Mouse (Mus musculus): ENCODE data around the gene Metap1. TPM values are rescaled to one million over a fixed set of nuclear protein-coding genes. Genes with fewer than 3 reads are reported as not detected.

Gene Metap1
- polyA plus RNA-seq, 1 experiment from 2014 or later = 45.7 TPM

- 83% methylated on average over 3 of the region's 3 CpGs for WGBS
- Histone ChIP-seq H3K27me3 (replicated peaks; ENCODE audit: control insufficient read depth, insufficient read depth, low read length) (no peaks in the 10 kb centered on the region), H3K4me3 (ENCODE audit: low read length) (no peak overlapping the region), H3K9ac (ENCODE audit: low read depth, low read length) (no peak overlapping the region), H3K27ac (ENCODE audit: low read depth, low read length) (no peak overlapping the region), H3K36me3 (ENCODE audit: control insufficient read depth, insufficient read depth, low read length) (peaks cover 39% of the 10 kb centered on the region), H3K4me1 (ENCODE audit: control insufficient read depth, insufficient read depth, low read depth, low read length) (no peaks in the 10 kb centered on the region), H3K9me3 (ENCODE audit: control insufficient read depth, low read length) (no peaks in the 10 kb centered on the region), H3K4me2 (ENCODE audit: low read length) (no peak overlapping the region)
- ATAC-seq = no peak
Observed at GRCm38 (mm10) chr3:138461832-138462231, 27.5 kb downstream of the Metap1 start.

DNA sequence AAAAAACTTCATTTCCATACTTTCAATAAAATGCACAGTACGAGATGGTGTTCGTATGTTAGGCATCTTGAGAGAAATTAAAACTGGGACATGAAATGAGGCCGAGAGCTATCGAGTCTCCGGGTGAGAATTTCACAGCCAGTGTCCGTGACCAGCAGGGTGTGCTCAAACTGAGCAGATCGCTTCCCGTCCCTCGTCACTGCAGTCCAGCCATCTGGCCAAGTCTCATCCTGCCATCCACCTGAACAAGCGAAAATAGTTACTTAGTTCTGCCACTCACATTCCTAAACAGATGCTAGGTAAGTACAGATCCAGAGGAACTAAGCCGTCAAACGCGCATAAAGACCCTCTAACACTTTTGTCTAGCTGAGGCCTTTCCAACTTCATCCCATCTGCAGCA is 29.1 kb downstream of the Metap1 start:
- Histone ChIP-seq H3K4me3 (ENCODE audit: low read length) (no peak overlapping the region), H3K4me1 (ENCODE audit: control insufficient read depth, insufficient read depth, low read depth, low read length) (no peaks in the 10 kb centered on the region), H3K27ac (ENCODE audit: low read depth, low read length) (no peak overlapping the region), H3K27me3 (replicated peaks; ENCODE audit: control insufficient read depth, insufficient read depth, low read length) (no peaks in the 10 kb centered on the region), H3K9me3 (ENCODE audit: control insufficient read depth, low read length) (no peaks in the 10 kb centered on the region), H3K4me2 (ENCODE audit: low read length) (no peak overlapping the region), H3K9ac (ENCODE audit: low read depth, low read length) (no peak overlapping the region), H3K36me3 (ENCODE audit: control insufficient read depth, insufficient read depth, low read length) (peaks cover 33% of the 10 kb centered on the region)
- 75% methylated on average over 13 of the region's 13 CpGs for WGBS
- no peak for ATAC-seq

- peaks cover 35% of the 10 kb centered on the region for H3K36me3 ChIP-seq (ENCODE audit: control insufficient read depth, insufficient read depth, low read length)
- H3K4me1 ChIP-seq (ENCODE audit: control insufficient read depth, insufficient read depth, low read depth, low read length) = no peaks in the 10 kb centered on the region
- H3K9ac ChIP-seq (ENCODE audit: low read depth, low read length) = no peak overlapping the region
- 95% methylated on average over 3 of the region's 3 CpGs for WGBS
- no peak overlapping the region for H3K4me2 ChIP-seq (ENCODE audit: low read length)
- no peak for ATAC-seq
- no peak overlapping the region for H3K27ac ChIP-seq (ENCODE audit: low read depth, low read length)
- no peaks in the 10 kb centered on the region for H3K27me3 ChIP-seq (replicated peaks; ENCODE audit: control insufficient read depth, insufficient read depth, low read length)
- no peak overlapping the region for H3K4me3 ChIP-seq (ENCODE audit: low read length)
- no peaks in the 10 kb centered on the region for H3K9me3 ChIP-seq (ENCODE audit: control insufficient read depth, low read length)
Observed at GRCm38 (mm10) chr3:138458441-138458840, 30.9 kb downstream of the Metap1 start.

DNA sequence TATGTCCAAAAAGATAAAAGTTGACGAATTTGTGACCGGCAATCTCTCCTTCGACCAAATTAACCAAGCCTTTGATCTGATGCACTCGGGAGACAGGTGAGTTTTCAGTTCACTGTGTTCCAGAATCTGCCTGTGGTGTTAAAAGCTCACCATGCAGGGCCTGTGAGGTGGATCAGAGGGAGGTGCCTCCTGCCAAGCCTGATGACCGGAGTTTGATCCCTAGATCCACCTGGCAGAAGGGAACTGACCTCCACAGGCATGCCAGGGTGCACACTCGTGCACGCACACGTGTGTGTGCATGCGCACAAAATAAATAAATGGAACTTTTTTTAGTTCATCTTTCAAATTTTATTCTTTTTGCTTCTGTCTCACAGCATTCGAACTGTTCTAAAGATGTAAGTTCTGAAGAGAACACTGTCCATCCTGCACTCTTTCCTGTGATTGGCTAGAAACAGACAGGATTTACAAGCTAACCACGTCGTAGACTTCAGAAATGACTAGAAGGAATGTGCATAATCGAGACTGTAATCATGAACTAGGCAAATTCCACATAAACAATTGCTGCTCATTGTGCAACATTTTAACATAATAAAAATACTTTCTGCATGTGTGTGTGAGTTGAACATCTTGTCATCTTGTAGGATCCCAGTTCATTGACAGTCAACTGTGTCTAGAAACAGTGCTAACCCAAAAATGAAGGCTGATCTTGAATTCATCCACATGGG is 34.4 kb downstream of the Metap1 start:
- H3K4me3 ChIP-seq (ENCODE audit: low read length) = no peak overlapping the region
- 92% methylated on average over 13 of the region's 13 CpGs for WGBS
- no peaks in the 10 kb centered on the region for H3K4me1 ChIP-seq (ENCODE audit: control insufficient read depth, insufficient read depth, low read depth, low read length)
- no peak overlapping the region for H3K9ac ChIP-seq (ENCODE audit: low read depth, low read length)
- H3K27ac ChIP-seq (ENCODE audit: low read depth, low read length) = no peak overlapping the region
- peaks cover 32% of the 10 kb centered on the region for H3K36me3 ChIP-seq (ENCODE audit: control insufficient read depth, insufficient read depth, low read length)
- H3K9me3 ChIP-seq (ENCODE audit: control insufficient read depth, low read length) = no peaks in the 10 kb centered on the region
- H3K27me3 ChIP-seq (replicated peaks; ENCODE audit: control insufficient read depth, insufficient read depth, low read length) = no peaks in the 10 kb centered on the region
- no peak overlapping the region for H3K4me2 ChIP-seq (ENCODE audit: low read length)
- no peak for ATAC-seq

DNA sequence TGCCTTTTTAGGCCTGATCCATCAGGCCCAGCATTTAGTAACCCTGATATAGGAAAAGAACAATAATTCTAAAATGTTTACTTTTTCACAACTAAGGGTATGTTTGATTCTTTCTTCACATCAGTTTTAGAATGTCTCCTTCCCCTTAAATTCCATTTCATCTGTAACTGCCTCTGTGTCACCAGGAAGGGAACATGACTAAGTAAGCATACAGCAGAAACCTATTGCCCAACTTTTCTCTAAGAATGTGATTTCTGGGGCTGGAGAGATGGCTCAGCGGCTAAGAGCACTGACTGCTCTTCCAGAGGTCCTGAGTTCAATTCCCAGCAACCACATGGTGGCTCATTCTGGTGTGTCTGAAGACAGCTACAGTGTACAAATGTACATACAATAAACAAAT is 35.1 kb downstream of the Metap1 start:
- Histone ChIP-seq H3K36me3 (ENCODE audit: control insufficient read depth, insufficient read depth, low read length) (peaks cover 35% of the 10 kb centered on the region), H3K4me2 (ENCODE audit: low read length) (no peak overlapping the region), H3K9me3 (ENCODE audit: control insufficient read depth, low read length) (no peaks in the 10 kb centered on the region), H3K27ac (ENCODE audit: low read depth, low read length) (no peak overlapping the region), H3K4me3 (ENCODE audit: low read length) (no peak overlapping the region), H3K4me1 (ENCODE audit: control insufficient read depth, insufficient read depth, low read depth, low read length) (no peaks in the 10 kb centered on the region), H3K27me3 (replicated peaks; ENCODE audit: control insufficient read depth, insufficient read depth, low read length) (no peaks in the 10 kb centered on the region), H3K9ac (ENCODE audit: low read depth, low read length) (no peak overlapping the region)
- no peak for ATAC-seq
- 97% methylated on average over 1 of the region's 1 CpGs for WGBS

DNA sequence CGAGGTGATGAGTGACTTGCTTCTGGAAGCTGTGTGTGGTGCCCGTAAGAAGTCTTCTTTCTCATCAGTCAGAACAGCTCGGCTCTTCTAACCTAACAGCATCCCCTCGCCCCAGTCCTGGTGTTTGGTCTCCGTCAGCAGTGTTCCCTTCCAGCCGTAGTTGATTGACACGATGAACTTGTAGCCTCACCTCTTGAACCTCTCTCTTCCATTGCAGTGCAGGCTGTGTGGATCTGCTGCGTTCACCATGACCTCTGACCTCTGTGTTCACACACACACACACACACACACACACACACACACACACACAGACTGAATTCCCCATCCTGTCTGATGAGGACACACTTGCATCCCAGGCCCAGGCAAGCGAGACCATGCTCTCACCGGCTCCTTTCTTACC is 37.1 kb downstream of the Metap1 start:
- H3K9me3 ChIP-seq (ENCODE audit: control insufficient read depth, low read length) = no peaks in the 10 kb centered on the region
- no peak overlapping the region for H3K9ac ChIP-seq (ENCODE audit: low read depth, low read length)
- H3K4me2 ChIP-seq (ENCODE audit: low read length) = no peak overlapping the region
- no peak overlapping the region for H3K27ac ChIP-seq (ENCODE audit: low read depth, low read length)
- H3K27me3 ChIP-seq (replicated peaks; ENCODE audit: control insufficient read depth, insufficient read depth, low read length) = no peaks in the 10 kb centered on the region
- H3K36me3 ChIP-seq (ENCODE audit: control insufficient read depth, insufficient read depth, low read length) = peaks cover 26% of the 10 kb centered on the region
- H3K4me1 ChIP-seq (ENCODE audit: control insufficient read depth, insufficient read depth, low read depth, low read length) = no peaks in the 10 kb centered on the region
- H3K4me3 ChIP-seq (ENCODE audit: low read length) = no peak overlapping the region
- WGBS = 87% methylated on average over 10 of the region's 10 CpGs
- ATAC-seq = 0 out of 2 replicates have a peak, but pooled peaks have one; percentile 3

GRCm38 (mm10) chr3:138448077-138448860 is 41.0 kb downstream of the Metap1 start:
- no peak for ATAC-seq
- Histone ChIP-seq H3K27ac (ENCODE audit: low read depth, low read length) (no peak overlapping the region), H3K4me1 (ENCODE audit: control insufficient read depth, insufficient read depth, low read depth, low read length) (peaks cover 9% of the 10 kb centered on the region), H3K27me3 (replicated peaks; ENCODE audit: control insufficient read depth, insufficient read depth, low read length) (no peaks in the 10 kb centered on the region), H3K36me3 (ENCODE audit: control insufficient read depth, insufficient read depth, low read length) (peaks cover 30% of the 10 kb centered on the region), H3K9me3 (ENCODE audit: control insufficient read depth, low read length) (no peaks in the 10 kb centered on the region), H3K4me3 (ENCODE audit: low read length) (no peak overlapping the region), H3K4me2 (ENCODE audit: low read length) (no peak overlapping the region), H3K9ac (ENCODE audit: low read depth, low read length) (no peak overlapping the region)
- 71% methylated on average over 12 of the region's 12 CpGs for WGBS

DNA sequence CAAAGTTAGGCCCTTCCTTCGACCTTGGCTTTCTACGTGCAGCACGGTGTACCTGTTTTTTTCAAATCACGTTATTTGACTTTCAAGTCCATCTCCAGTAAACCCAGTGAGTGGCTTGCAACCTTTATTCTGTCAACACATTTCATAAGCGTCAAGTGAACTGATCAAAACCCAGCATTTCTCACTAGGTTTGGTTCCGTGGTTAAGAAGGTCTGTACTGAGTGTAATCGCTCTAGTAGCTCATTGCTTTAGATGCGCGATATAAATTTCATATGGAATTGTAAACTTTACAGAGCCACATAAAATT is 45.9 kb downstream of the Metap1 start:
- H3K27ac ChIP-seq (ENCODE audit: low read depth, low read length) = peak overlapping the region; percentile 92
- H3K27me3 ChIP-seq (replicated peaks; ENCODE audit: control insufficient read depth, insufficient read depth, low read length) = no peaks in the 10 kb centered on the region
- H3K4me1 ChIP-seq (ENCODE audit: control insufficient read depth, insufficient read depth, low read depth, low read length) = peaks cover 13% of the 10 kb centered on the region
- H3K4me2 ChIP-seq (ENCODE audit: low read length) = peak overlapping the region; percentile 93
- peak overlapping the region; percentile 93 for H3K9ac ChIP-seq (ENCODE audit: low read depth, low read length)
- H3K36me3 ChIP-seq (ENCODE audit: control insufficient read depth, insufficient read depth, low read length) = peaks cover 8% of the 10 kb centered on the region; the same call in 1 of the 2 replicates
- WGBS = 4% methylated on average over 9 of the region's 9 CpGs
- no peaks in the 10 kb centered on the region for H3K9me3 ChIP-seq (ENCODE audit: control insufficient read depth, low read length)
- ATAC-seq = no peak
- peak overlapping the region; percentile 92 for H3K4me3 ChIP-seq (ENCODE audit: low read length)

GRCm38 (mm10) chr3:138442612-138443464 is 46.5 kb downstream of the Metap1 start, which contains the start of gene Adh5:
Gene Adh5, plus strand, starts transcription at chr3:138443093.
- Histone ChIP-seq H3K4me1 (ENCODE audit: control insufficient read depth, insufficient read depth, low read depth, low read length) (peaks cover 13% of the 10 kb centered on the region), H3K36me3 (ENCODE audit: control insufficient read depth, insufficient read depth, low read length) (peaks cover 8% of the 10 kb centered on the region; the same call in 1 of the 2 replicates), H3K4me2 (ENCODE audit: low read length) (peak within 1 kb of the TSS; percentile 93), H3K4me3 (ENCODE audit: low read length) (peak within 1 kb of the TSS; percentile 92), H3K27ac (ENCODE audit: low read depth, low read length) (peak within 1 kb of the TSS; percentile 92), H3K9ac (ENCODE audit: low read depth, low read length) (peak within 1 kb of the TSS; percentile 93), H3K9me3 (ENCODE audit: control insufficient read depth, low read length) (no peaks in the 10 kb centered on the region), H3K27me3 (replicated peaks; ENCODE audit: control insufficient read depth, insufficient read depth, low read length) (no peaks in the 10 kb centered on the region)
- peak; percentile 99 for ATAC-seq
- WGBS = under 1% methylated on average over 85 of the region's 86 CpGs

Data from hindbrain, embryonic 16.5 days (tissue).